In genomic region chr8:119727093-119727492, GRCm38 (mm10) we compare ENCODE assay signal across 14 mouse cellular contexts.
"Had no signal": no experiment of that assay in that cellular context is flagged by ENCODE, and none has a peak within 500 bp of the region (broad histone marks: within the 10 kb centered on the region; RNA-seq: fewer than 3 reads in every experiment).

No protein-coding gene starts in this region.

- H3K36me3 ChIP-seq: limb, embryonic 15.5 days; midbrain, embryonic 12.5 days had no signal

- H3K4me1 ChIP-seq: limb, embryonic 15.5 days; midbrain, embryonic 12.5 days had no signal

- ATAC-seq: intestine, postnatal 0 days; midbrain, embryonic 16.5 days had no signal

- H3K27ac ChIP-seq: limb, embryonic 15.5 days; midbrain, embryonic 12.5 days had no signal

- H3K9me3 ChIP-seq: limb, embryonic 15.5 days; midbrain, embryonic 12.5 days had no signal

- H3K4me2 ChIP-seq: limb, embryonic 15.5 days; lung, embryonic 14.5 days; midbrain, embryonic 12.5 days had no signal

- H3K27me3 ChIP-seq: limb, embryonic 15.5 days had no signal

- DNase-seq: kidney, adult 8-10 months; kidney, postnatal 25 days; layer of hippocampus, adult 9-11 months; layer of hippocampus, postnatal 36 days; lung, embryonic 14.5 days; lung, postnatal 10 days; lung, postnatal 4 days; right cerebral cortex, postnatal 25 days; thymus, postnatal 25 days had no signal

- H3K4me3 ChIP-seq: limb, embryonic 15.5 days; megakaryocyte, embryonic 14.5 days; midbrain, embryonic 12.5 days had no signal

- H3K9ac ChIP-seq: limb, embryonic 15.5 days; lung, embryonic 14.5 days; midbrain, embryonic 12.5 days had no signal
